Mouse (Mus musculus): Measurements from ENCODE around the gene Atg5. TPM values are rescaled to one million over a fixed set of nuclear protein-coding genes. Genes with fewer than 3 reads are reported as not detected.

The Atg5 gene
- polyA plus RNA-seq, 1 experiment from 2014 or later = 26.5 TPM

GRCm38 (mm10) chr10:44285106-44285505 is 16.9 kb downstream of the Atg5 start:
- DNase-seq = no peak
- WGBS (ENCODE audit: insufficient replicate concordance) = 53% methylated on average over 1 of the region's 1 CpGs
- Histone ChIP-seq H3K4me2 (no peak overlapping the region), H3K4me1 (replicated peaks) (no peaks in the 10 kb centered on the region), H3K9me3 (replicated peaks) (no peaks in the 10 kb centered on the region), H3K27ac (no peak overlapping the region), H3K9ac (no peak overlapping the region), H3K4me3 (replicated peaks) (no peak overlapping the region), H3K36me3 (peaks cover 23% of the 10 kb centered on the region), H3K27me3 (no peaks in the 10 kb centered on the region)
- no peak for ATAC-seq (ENCODE audit: low read depth)

- H3K4me3 ChIP-seq (replicated peaks) = no peak overlapping the region
- ATAC-seq (ENCODE audit: low read depth) (no peak), DNase-seq (no peak)
- H3K9me3 ChIP-seq (replicated peaks) = no peaks in the 10 kb centered on the region
- no peak overlapping the region for H3K9ac ChIP-seq
- peaks cover 30% of the 10 kb centered on the region for H3K36me3 ChIP-seq
- no peak overlapping the region for H3K27ac ChIP-seq
- no peaks in the 10 kb centered on the region for H3K27me3 ChIP-seq
- no peak overlapping the region for H3K4me2 ChIP-seq
- 71% methylated on average over 4 of the region's 4 CpGs for WGBS (ENCODE audit: insufficient replicate concordance)
- H3K4me1 ChIP-seq (replicated peaks) = no peaks in the 10 kb centered on the region
Observed at GRCm38 (mm10) chr10:44285935-44286334, 17.8 kb downstream of the Atg5 start.

GRCm38 (mm10) chr10:44290876-44291275 is 22.7 kb downstream of the Atg5 start:
- Histone ChIP-seq H3K4me3 (replicated peaks) (no peak overlapping the region), H3K9me3 (replicated peaks) (no peaks in the 10 kb centered on the region), H3K27ac (no peak overlapping the region), H3K4me1 (replicated peaks) (no peaks in the 10 kb centered on the region), H3K9ac (no peak overlapping the region), H3K4me2 (no peak overlapping the region), H3K36me3 (peaks cover 32% of the 10 kb centered on the region), H3K27me3 (no peaks in the 10 kb centered on the region)
- DNase-seq (no peak), ATAC-seq (ENCODE audit: low read depth) (no peak)
- 70% methylated on average over 2 of the region's 2 CpGs for whole genome bisulfite sequencing (ENCODE audit: insufficient replicate concordance)

- Histone ChIP-seq H3K36me3 (peaks cover 26% of the 10 kb centered on the region), H3K4me2 (no peak overlapping the region), H3K27ac (no peak overlapping the region), H3K9ac (no peak overlapping the region), H3K27me3 (no peaks in the 10 kb centered on the region), H3K4me3 (replicated peaks) (no peak overlapping the region), H3K9me3 (replicated peaks) (no peaks in the 10 kb centered on the region), H3K4me1 (replicated peaks) (no peaks in the 10 kb centered on the region)
- 63% methylated on average over 3 of the region's 3 CpGs for WGBS (ENCODE audit: insufficient replicate concordance)
- no peak for DNase-seq
- no peak for ATAC-seq (ENCODE audit: low read depth)
Observed at GRCm38 (mm10) chr10:44292205-44292604, 24.0 kb downstream of the Atg5 start.

GRCm38 (mm10) chr10:44299165-44299564 is 31.0 kb downstream of the Atg5 start:
- DNase-seq (no peak), ATAC-seq (ENCODE audit: low read depth) (no peak)
- WGBS (ENCODE audit: insufficient replicate concordance) = 79% methylated on average over 9 of the region's 9 CpGs
- no peak overlapping the region for H3K4me2 ChIP-seq
- no peak overlapping the region for H3K9ac ChIP-seq
- H3K9me3 ChIP-seq (replicated peaks) = no peaks in the 10 kb centered on the region
- H3K4me1 ChIP-seq (replicated peaks) = no peaks in the 10 kb centered on the region
- no peak overlapping the region for H3K4me3 ChIP-seq (replicated peaks)
- peaks cover 13% of the 10 kb centered on the region; the same call in 1 of the 2 replicates for H3K36me3 ChIP-seq
- H3K27me3 ChIP-seq = no peaks in the 10 kb centered on the region
- 0 out of 2 replicates have a peak overlapping the region, but pooled peaks have one; percentile 16 for H3K27ac ChIP-seq

GRCm38 (mm10) chr10:44300078-44300477 is 31.9 kb downstream of the Atg5 start:
- 65% methylated on average over 4 of the region's 4 CpGs for WGBS (ENCODE audit: insufficient replicate concordance)
- no peak for DNase-seq

GRCm38 (mm10) chr10:44303648-44304329 is 35.6 kb downstream of the Atg5 start:
- Histone ChIP-seq H3K9ac (no peak overlapping the region), H3K36me3 (peaks cover 16% of the 10 kb centered on the region; the same call in 1 of the 2 replicates), H3K27me3 (no peaks in the 10 kb centered on the region), H3K4me1 (replicated peaks) (no peaks in the 10 kb centered on the region), H3K4me2 (no peak overlapping the region), H3K4me3 (replicated peaks) (no peak overlapping the region), H3K9me3 (replicated peaks) (no peaks in the 10 kb centered on the region), H3K27ac (no peak overlapping the region)
- ATAC-seq (ENCODE audit: low read depth) (no peak), DNase-seq (no peak)
- WGBS (ENCODE audit: insufficient replicate concordance) = 80% methylated on average over 15 of the region's 15 CpGs

More at GRCm38 (mm10) chr10:44300078-44300477, 31.9 kb downstream of the Atg5 start:
- no peak overlapping the region for H3K27ac ChIP-seq
- H3K9me3 ChIP-seq (replicated peaks) = no peaks in the 10 kb centered on the region
- no peak overlapping the region for H3K4me2 ChIP-seq
- no peaks in the 10 kb centered on the region for H3K4me1 ChIP-seq (replicated peaks)
- H3K4me3 ChIP-seq (replicated peaks) = no peak overlapping the region
- peaks cover 16% of the 10 kb centered on the region; the same call in 1 of the 2 replicates for H3K36me3 ChIP-seq
- H3K27me3 ChIP-seq = no peaks in the 10 kb centered on the region
- ATAC-seq (ENCODE audit: low read depth) = no peak
- H3K9ac ChIP-seq = no peak overlapping the region

- H3K36me3 ChIP-seq = peaks cover 16% of the 10 kb centered on the region; the same call in 1 of the 2 replicates
- DNase-seq (no peak), ATAC-seq (ENCODE audit: low read depth) (no peak)
- no peak overlapping the region for H3K27ac ChIP-seq
- H3K27me3 ChIP-seq = no peaks in the 10 kb centered on the region
- 68% methylated on average over 3 of the region's 3 CpGs for WGBS (ENCODE audit: insufficient replicate concordance)
- no peak overlapping the region for H3K4me2 ChIP-seq
- no peaks in the 10 kb centered on the region for H3K4me1 ChIP-seq (replicated peaks)
- H3K9me3 ChIP-seq (replicated peaks) = no peaks in the 10 kb centered on the region
- no peak overlapping the region for H3K9ac ChIP-seq
- H3K4me3 ChIP-seq (replicated peaks) = no peak overlapping the region
Observed at GRCm38 (mm10) chr10:44304330-44304717, 36.2 kb downstream of the Atg5 start.

- Histone ChIP-seq H3K27me3 (no peaks in the 10 kb centered on the region), H3K4me3 (replicated peaks) (no peak overlapping the region), H3K36me3 (peaks cover 16% of the 10 kb centered on the region; the same call in 1 of the 2 replicates), H3K4me2 (no peak overlapping the region), H3K9me3 (replicated peaks) (no peaks in the 10 kb centered on the region), H3K4me1 (replicated peaks) (no peaks in the 10 kb centered on the region), H3K27ac (no peak overlapping the region), H3K9ac (no peak overlapping the region)
- ATAC-seq (ENCODE audit: low read depth) (no peak), DNase-seq (no peak)
- 66% methylated on average over 3 of the region's 3 CpGs for WGBS (ENCODE audit: insufficient replicate concordance)
Observed at GRCm38 (mm10) chr10:44304845-44305244, 36.7 kb downstream of the Atg5 start.

GRCm38 (mm10) chr10:44306308-44306707 is 38.1 kb downstream of the Atg5 start:
- no peak for DNase-seq
- no peak overlapping the region for H3K27ac ChIP-seq
- H3K36me3 ChIP-seq = peaks cover 16% of the 10 kb centered on the region; the same call in 1 of the 2 replicates
- H3K4me2 ChIP-seq = no peak overlapping the region
- no peak overlapping the region for H3K4me3 ChIP-seq (replicated peaks)
- H3K27me3 ChIP-seq = no peaks in the 10 kb centered on the region
- no peaks in the 10 kb centered on the region for H3K4me1 ChIP-seq (replicated peaks)
- H3K9me3 ChIP-seq (replicated peaks) = no peaks in the 10 kb centered on the region
- no peak overlapping the region for H3K9ac ChIP-seq
- no peak for ATAC-seq (ENCODE audit: low read depth)
- WGBS (ENCODE audit: insufficient replicate concordance) = 81% methylated on average over 6 of the region's 6 CpGs

GRCm38 (mm10) chr10:44308280-44308679 is 40.1 kb downstream of the Atg5 start:
- peaks cover 16% of the 10 kb centered on the region; the same call in 1 of the 2 replicates for H3K36me3 ChIP-seq
- H3K4me3 ChIP-seq (replicated peaks) = no peak overlapping the region
- H3K9me3 ChIP-seq (replicated peaks) = no peaks in the 10 kb centered on the region
- no peaks in the 10 kb centered on the region for H3K4me1 ChIP-seq (replicated peaks)
- DNase-seq (no peak), ATAC-seq (ENCODE audit: low read depth) (no peak)
- no peak overlapping the region for H3K4me2 ChIP-seq
- H3K27ac ChIP-seq = no peak overlapping the region
- H3K27me3 ChIP-seq = no peaks in the 10 kb centered on the region
- H3K9ac ChIP-seq = no peak overlapping the region

GRCm38 (mm10) chr10:44309250-44309649 is 41.1 kb downstream of the Atg5 start:
- no peak overlapping the region for H3K9ac ChIP-seq
- no peaks in the 10 kb centered on the region for H3K4me1 ChIP-seq (replicated peaks)
- 76% methylated on average over 6 of the region's 6 CpGs for WGBS (ENCODE audit: insufficient replicate concordance)
- DNase-seq (no peak), ATAC-seq (ENCODE audit: low read depth) (no peak)
- H3K4me2 ChIP-seq = no peak overlapping the region
- H3K27ac ChIP-seq = no peak overlapping the region
- peaks cover 9% of the 10 kb centered on the region; the same call in 1 of the 2 replicates for H3K36me3 ChIP-seq
- H3K9me3 ChIP-seq (replicated peaks) = no peaks in the 10 kb centered on the region
- no peak overlapping the region for H3K4me3 ChIP-seq (replicated peaks)
- H3K27me3 ChIP-seq = no peaks in the 10 kb centered on the region

Data from liver, embryonic 13.5 days (tissue).